Mouse (Mus musculus): Measurements from ENCODE around the gene Fgf5. TPM values are rescaled to one million over a fixed set of nuclear protein-coding genes. Genes with fewer than 3 reads are reported as not detected.
A peak's percentile ranks its signal among the peaks of the same experiment; 100 is the strongest.

Fgf5 gene
- polyA plus RNA-seq, 1 experiment from 2014 or later, result 1.1 TPM

DNA sequence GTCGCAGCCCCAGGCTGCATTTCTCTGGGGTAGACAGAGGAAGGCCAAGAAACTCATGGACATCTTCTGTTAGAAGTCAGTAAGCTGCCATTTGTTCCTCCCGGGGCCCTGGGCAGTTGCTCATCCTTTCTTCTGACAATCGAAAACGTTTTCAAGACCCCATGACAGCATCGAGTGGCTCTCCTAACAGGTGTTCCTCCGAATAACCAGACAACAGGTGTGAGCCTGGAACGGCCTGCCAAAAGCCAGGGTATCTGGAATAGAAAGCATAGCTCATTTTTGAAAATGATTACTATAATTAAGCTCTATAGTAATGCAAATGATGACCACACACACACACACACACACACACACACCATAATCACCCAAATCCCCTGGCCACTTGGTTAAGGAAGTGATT is 7.2 kb upstream of the Fgf5 start:
- Histone ChIP-seq H3K4me1 (ENCODE audit: control insufficient read depth, insufficient read depth, low read length) (no peaks in the 10 kb centered on the region), H3K27ac (ENCODE audit: low read depth, low read length) (no peak overlapping the region), H3K4me2 (ENCODE audit: low read depth, low read length) (no peak overlapping the region), H3K4me3 (ENCODE audit: low read depth, low read length) (no peak overlapping the region), H3K27me3 (ENCODE audit: control insufficient read depth, insufficient read depth, low read length) (no peaks in the 10 kb centered on the region), H3K36me3 (ENCODE audit: control insufficient read depth, insufficient read depth, low read length) (no peaks in the 10 kb centered on the region), H3K9ac (replicated peaks; ENCODE audit: low read depth, low read length) (no peak overlapping the region), H3K9me3 (ENCODE audit: control insufficient read depth, low read length) (no peaks in the 10 kb centered on the region)
- no peak for ATAC-seq (ENCODE audit: low read depth)
- 81% methylated on average over 7 of the region's 7 CpGs for WGBS

DNA sequence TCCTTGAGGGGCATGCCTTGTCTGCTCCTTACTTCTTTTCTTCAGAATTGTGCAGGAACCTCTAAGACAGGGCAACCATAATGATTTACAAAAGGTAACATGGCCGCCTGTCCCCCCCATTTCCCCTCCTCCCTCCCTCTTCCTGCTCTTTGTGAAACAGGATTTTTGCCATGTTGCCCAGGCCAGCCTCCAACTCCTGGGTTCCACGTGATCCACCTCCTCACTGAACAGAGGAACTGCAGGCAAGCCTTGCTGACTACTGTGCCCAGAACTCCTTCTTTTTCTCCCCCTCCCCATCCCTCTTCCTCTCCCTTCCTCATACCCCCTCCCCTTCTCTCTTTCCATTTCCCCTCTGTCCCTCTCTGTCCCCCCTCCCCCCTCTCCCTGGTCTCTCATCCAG is 6.5 kb upstream of the Fgf5 start:
- Histone ChIP-seq H3K4me3 (ENCODE audit: low read depth, low read length) (no peak overlapping the region), H3K4me1 (ENCODE audit: control insufficient read depth, insufficient read depth, low read length) (no peaks in the 10 kb centered on the region), H3K4me2 (ENCODE audit: low read depth, low read length) (no peak overlapping the region), H3K9me3 (ENCODE audit: control insufficient read depth, low read length) (no peaks in the 10 kb centered on the region), H3K27me3 (ENCODE audit: control insufficient read depth, insufficient read depth, low read length) (0 out of 2 replicates have a peak, but pooled peaks cover 2% of the 10 kb centered on the region), H3K9ac (replicated peaks; ENCODE audit: low read depth, low read length) (no peak overlapping the region), H3K27ac (ENCODE audit: low read depth, low read length) (no peak overlapping the region), H3K36me3 (ENCODE audit: control insufficient read depth, insufficient read depth, low read length) (no peaks in the 10 kb centered on the region)
- no peak for ATAC-seq (ENCODE audit: low read depth)
- WGBS, result 59% methylated on average over 2 of the region's 2 CpGs

- Histone ChIP-seq H3K4me1 (ENCODE audit: control insufficient read depth, insufficient read depth, low read length) (peaks cover 9% of the 10 kb centered on the region), H3K4me3 (ENCODE audit: low read depth, low read length) (no peak overlapping the region), H3K4me2 (ENCODE audit: low read depth, low read length) (no peak overlapping the region), H3K27ac (ENCODE audit: low read depth, low read length) (no peak overlapping the region), H3K9ac (replicated peaks; ENCODE audit: low read depth, low read length) (no peak overlapping the region), H3K27me3 (ENCODE audit: control insufficient read depth, insufficient read depth, low read length) (peaks cover 19% of the 10 kb centered on the region), H3K9me3 (ENCODE audit: control insufficient read depth, low read length) (no peaks in the 10 kb centered on the region), H3K36me3 (ENCODE audit: control insufficient read depth, insufficient read depth, low read length) (no peaks in the 10 kb centered on the region)
- WGBS, result 20% methylated on average over 6 of the region's 6 CpGs
- ATAC-seq (ENCODE audit: low read depth), result 0 out of 2 replicates have a peak, but pooled peaks have one; percentile 4
Measured at GRCm38 (mm10) chr5:98253147-98253546, 837 bp upstream of the Fgf5 start.

DNA sequence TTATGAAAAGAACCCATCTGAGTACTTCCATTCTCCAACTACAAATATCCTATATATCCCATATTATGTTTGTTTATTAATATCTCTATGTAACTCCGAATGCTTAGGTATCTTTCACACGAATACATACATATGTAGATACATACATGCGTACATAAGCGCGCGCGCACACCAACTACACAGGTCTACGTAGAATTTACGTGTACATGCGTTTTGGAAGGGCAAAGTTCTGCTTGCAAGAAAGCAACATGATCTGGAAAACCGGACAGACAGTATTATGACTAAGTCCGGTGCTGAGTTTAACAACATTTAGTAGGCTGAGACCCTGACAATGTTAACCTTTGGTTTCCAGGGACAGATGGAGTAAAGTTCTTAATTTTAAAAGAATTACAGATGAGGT is 1.2 kb downstream of the Fgf5 start:
- no peaks in the 10 kb centered on the region for H3K9me3 ChIP-seq (ENCODE audit: control insufficient read depth, low read length)
- peaks cover 19% of the 10 kb centered on the region for H3K27me3 ChIP-seq (ENCODE audit: control insufficient read depth, insufficient read depth, low read length)
- peaks cover 9% of the 10 kb centered on the region for H3K4me1 ChIP-seq (ENCODE audit: control insufficient read depth, insufficient read depth, low read length)
- no peak for ATAC-seq (ENCODE audit: low read depth)
- H3K4me3 ChIP-seq (ENCODE audit: low read depth, low read length), result no peak overlapping the region
- 3% methylated on average over 12 of the region's 12 CpGs for WGBS
- no peak overlapping the region; the same call in 1 of the 2 replicates for H3K4me2 ChIP-seq (ENCODE audit: low read depth, low read length)
- no peaks in the 10 kb centered on the region for H3K36me3 ChIP-seq (ENCODE audit: control insufficient read depth, insufficient read depth, low read length)
- H3K27ac ChIP-seq (ENCODE audit: low read depth, low read length), result no peak overlapping the region
- H3K9ac ChIP-seq (replicated peaks; ENCODE audit: low read depth, low read length), result no peak overlapping the region

DNA sequence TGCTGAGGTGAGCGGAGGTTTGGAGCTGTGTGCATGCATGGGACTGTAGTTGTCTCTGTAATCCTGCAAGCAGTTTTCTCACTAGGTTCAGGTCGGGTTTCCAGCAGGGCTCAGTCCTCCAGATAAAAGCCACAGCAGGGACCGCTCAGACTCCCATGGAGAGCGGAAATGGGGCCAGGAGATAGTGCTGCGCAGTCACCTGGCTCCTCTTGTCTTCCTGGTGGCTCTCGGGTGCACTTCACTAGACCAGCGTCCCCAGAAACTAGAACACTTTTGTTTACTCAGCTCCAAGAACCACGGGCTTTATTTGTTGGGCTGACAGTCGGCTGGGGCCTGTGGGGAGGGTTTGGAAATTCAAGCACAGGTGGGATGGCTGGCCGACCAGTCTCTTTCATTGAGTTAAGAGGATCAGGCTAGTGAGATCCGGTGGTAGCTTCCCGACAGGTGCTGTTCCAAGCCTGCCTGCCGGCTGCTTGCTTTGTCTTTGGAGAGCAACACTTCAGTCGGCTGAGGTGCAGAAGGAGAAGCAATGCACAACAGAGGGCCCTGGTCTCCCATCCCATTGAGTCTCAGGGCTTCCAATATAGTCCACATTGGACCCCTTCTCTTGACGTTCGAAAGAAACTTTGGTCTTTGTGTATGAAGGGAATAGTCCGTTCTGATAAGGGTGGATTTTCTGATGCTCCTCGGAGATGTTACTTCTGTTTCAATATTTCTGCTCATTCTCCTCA is 1.9 kb downstream of the Fgf5 start:
- no peak for ATAC-seq (ENCODE audit: low read depth)
- Histone ChIP-seq H3K27me3 (ENCODE audit: control insufficient read depth, insufficient read depth, low read length) (peaks cover 19% of the 10 kb centered on the region), H3K9me3 (ENCODE audit: control insufficient read depth, low read length) (no peaks in the 10 kb centered on the region), H3K4me1 (ENCODE audit: control insufficient read depth, insufficient read depth, low read length) (peaks cover 9% of the 10 kb centered on the region), H3K9ac (replicated peaks; ENCODE audit: low read depth, low read length) (no peak overlapping the region), H3K4me2 (ENCODE audit: low read depth, low read length) (peak overlapping the region; percentile 14; the same call in 1 of the 2 replicates), H3K4me3 (ENCODE audit: low read depth, low read length) (0 out of 2 replicates have a peak overlapping the region, but pooled peaks have one; percentile 5), H3K36me3 (ENCODE audit: control insufficient read depth, insufficient read depth, low read length) (no peaks in the 10 kb centered on the region), H3K27ac (ENCODE audit: low read depth, low read length) (no peak overlapping the region)
- 10% methylated on average over 18 of the region's 18 CpGs for WGBS

- no peak overlapping the region for H3K4me3 ChIP-seq (ENCODE audit: low read depth, low read length)
- WGBS, result 88% methylated on average over 21 of the region's 21 CpGs
Measured at GRCm38 (mm10) chr5:98275318-98275818, 21.4 kb downstream of the Fgf5 start.

DNA sequence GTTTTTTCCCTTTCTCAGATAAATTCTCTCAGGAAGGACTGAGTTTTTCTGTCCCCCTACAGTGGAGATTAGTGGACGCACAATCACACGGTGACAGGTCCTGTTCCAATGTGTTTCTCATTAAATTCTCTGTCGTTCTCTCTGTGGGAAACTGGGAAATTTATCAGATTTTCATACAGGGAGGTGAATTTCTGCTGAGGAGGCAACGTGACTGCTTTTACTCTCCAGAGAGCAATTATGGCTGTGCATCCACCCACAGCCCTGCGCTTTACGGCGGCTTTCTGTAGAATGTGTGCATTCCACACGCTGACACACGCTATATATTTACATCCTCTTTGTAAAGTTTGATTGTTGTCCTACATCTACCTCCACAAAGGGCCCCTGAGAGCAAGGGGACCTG is 28.0 kb downstream of the Fgf5 start:
- WGBS, result 22% methylated on average over 9 of the region's 9 CpGs
- ATAC-seq (ENCODE audit: low read depth), result 0 out of 2 replicates have a peak, but pooled peaks have one; percentile 33
- no peak overlapping the region for H3K27ac ChIP-seq (ENCODE audit: low read depth, low read length)

More at GRCm38 (mm10) chr5:98275318-98275818, 21.4 kb downstream of the Fgf5 start:
- Histone ChIP-seq H3K9me3 (ENCODE audit: control insufficient read depth, low read length) (no peaks in the 10 kb centered on the region), H3K27me3 (ENCODE audit: control insufficient read depth, insufficient read depth, low read length) (no peaks in the 10 kb centered on the region), H3K27ac (ENCODE audit: low read depth, low read length) (no peak overlapping the region), H3K4me1 (ENCODE audit: control insufficient read depth, insufficient read depth, low read length) (no peaks in the 10 kb centered on the region), H3K36me3 (ENCODE audit: control insufficient read depth, insufficient read depth, low read length) (no peaks in the 10 kb centered on the region), H3K9ac (replicated peaks; ENCODE audit: low read depth, low read length) (no peak overlapping the region), H3K4me2 (ENCODE audit: low read depth, low read length) (no peak overlapping the region)
- ATAC-seq (ENCODE audit: low read depth), result no peak

GRCm38 (mm10) chr5:98283696-98284478 is 29.9 kb downstream of the Fgf5 start:
- H3K9ac ChIP-seq (replicated peaks; ENCODE audit: low read depth, low read length), result no peak overlapping the region
- no peaks in the 10 kb centered on the region for H3K27me3 ChIP-seq (ENCODE audit: control insufficient read depth, insufficient read depth, low read length)
- no peaks in the 10 kb centered on the region for H3K36me3 ChIP-seq (ENCODE audit: control insufficient read depth, insufficient read depth, low read length)
- WGBS, result 38% methylated on average over 17 of the region's 17 CpGs
- ATAC-seq (ENCODE audit: low read depth), result no peak
- no peak overlapping the region for H3K27ac ChIP-seq (ENCODE audit: low read depth, low read length)
- H3K9me3 ChIP-seq (ENCODE audit: control insufficient read depth, low read length), result no peaks in the 10 kb centered on the region
- H3K4me2 ChIP-seq (ENCODE audit: low read depth, low read length), result no peak overlapping the region
- H3K4me1 ChIP-seq (ENCODE audit: control insufficient read depth, insufficient read depth, low read length), result peaks cover 11% of the 10 kb centered on the region; the same call in 1 of the 2 replicates
- H3K4me3 ChIP-seq (ENCODE audit: low read depth, low read length), result no peak overlapping the region

More for the DNA sequence above, 28.0 kb downstream of the Fgf5 start:
- Histone ChIP-seq H3K27me3 (ENCODE audit: control insufficient read depth, insufficient read depth, low read length) (no peaks in the 10 kb centered on the region), H3K4me1 (ENCODE audit: control insufficient read depth, insufficient read depth, low read length) (peaks cover 11% of the 10 kb centered on the region; the same call in 1 of the 2 replicates), H3K9me3 (ENCODE audit: control insufficient read depth, low read length) (no peaks in the 10 kb centered on the region), H3K4me2 (ENCODE audit: low read depth, low read length) (peak overlapping the region; percentile 12; the same call in 1 of the 2 replicates), H3K9ac (replicated peaks; ENCODE audit: low read depth, low read length) (peak overlapping the region; percentile 32; the same call in 1 of the 2 replicates), H3K36me3 (ENCODE audit: control insufficient read depth, insufficient read depth, low read length) (no peaks in the 10 kb centered on the region), H3K4me3 (ENCODE audit: low read depth, low read length) (no peak overlapping the region)

All from neural tube, embryonic 14.5 days (tissue).